Mouse (Mus musculus): ENCODE measurements around the gene Map4k2. TPM values are rescaled to one million over a fixed set of nuclear protein-coding genes. Genes with fewer than 3 reads are reported as not detected.

The Map4k2 gene
- polyA plus RNA-seq, 1 experiment from 2014 or later: 4.3 TPM

DNA sequence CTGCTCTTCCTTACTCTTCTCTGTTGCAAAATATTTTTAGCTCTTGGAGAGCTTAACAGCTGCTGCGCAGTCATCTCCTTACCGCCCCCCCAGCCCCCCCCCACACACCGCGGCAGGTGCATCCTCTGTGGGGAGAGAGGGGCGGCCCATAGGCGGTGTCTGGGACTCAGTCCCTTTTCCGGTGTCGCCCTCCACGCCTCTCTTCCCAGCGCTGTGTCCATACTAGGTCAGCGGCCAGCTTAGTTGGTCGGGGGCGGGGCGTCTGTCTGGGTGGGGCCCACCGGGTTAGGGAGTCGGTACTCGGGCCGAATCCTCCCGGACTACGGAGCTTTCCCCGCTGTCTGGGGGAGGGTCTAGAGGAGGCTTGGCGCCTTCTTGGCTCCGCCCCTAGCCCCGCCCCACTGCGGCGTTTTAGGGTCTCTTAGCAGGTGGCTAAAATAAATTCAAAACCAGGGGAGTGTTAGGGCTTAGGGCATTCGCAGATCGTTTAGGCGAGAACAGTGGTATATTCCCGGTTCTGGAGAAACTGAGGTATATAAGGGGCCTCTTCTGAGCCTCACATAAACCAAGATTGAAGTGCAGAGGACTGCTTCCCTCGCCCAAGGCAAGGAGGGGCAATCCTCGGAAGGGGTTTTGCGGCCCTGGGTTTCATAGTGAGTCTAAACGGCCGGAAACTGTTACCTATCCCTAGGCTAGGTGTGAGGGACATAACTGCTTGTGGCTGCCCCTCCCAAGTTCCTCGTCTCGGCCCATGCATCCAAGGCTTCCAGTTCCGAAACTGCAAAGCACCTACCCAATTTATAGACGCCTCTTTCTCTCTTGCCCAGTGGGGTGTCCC, 57.7 kb downstream of the Map4k2 start:
- H3K4me1 ChIP-seq (replicated peaks; ENCODE audit: control insufficient read depth, insufficient read depth, low read length): peaks cover 14% of the 10 kb centered on the region; the same call in 1 of the 2 replicates
- H3K27me3 ChIP-seq (replicated peaks; ENCODE audit: control insufficient read depth, insufficient read depth, low read length): peaks cover 30% of the 10 kb centered on the region
- peak overlapping the region; percentile 15; the same call in 1 of the 2 replicates for H3K27ac ChIP-seq (ENCODE audit: low read depth, low read length)
- no peak for TF ChIP-seq CTCF (IDR thresholded peaks at IDR 0.05; ENCODE audit: low read depth)
- H3K36me3 ChIP-seq (ENCODE audit: control insufficient read depth, insufficient read depth): no peaks in the 10 kb centered on the region
- H3K9me3 ChIP-seq (ENCODE audit: control insufficient read depth): no peaks in the 10 kb centered on the region
- peak overlapping the region; percentile 78 for H3K4me2 ChIP-seq (replicated peaks; ENCODE audit: low read depth)
- under 1% methylated on average over 38 of the region's 39 CpGs for WGBS
- ATAC-seq: 0 out of 2 replicates have a peak, but pooled peaks have one; percentile 22
- 0 out of 2 replicates have a peak overlapping the region, but pooled peaks have one; percentile 19 for H3K9ac ChIP-seq (ENCODE audit: low read depth, low read length)
- H3K4me3 ChIP-seq (ENCODE audit: low read depth, low read length): peak overlapping the region; percentile 52

DNA sequence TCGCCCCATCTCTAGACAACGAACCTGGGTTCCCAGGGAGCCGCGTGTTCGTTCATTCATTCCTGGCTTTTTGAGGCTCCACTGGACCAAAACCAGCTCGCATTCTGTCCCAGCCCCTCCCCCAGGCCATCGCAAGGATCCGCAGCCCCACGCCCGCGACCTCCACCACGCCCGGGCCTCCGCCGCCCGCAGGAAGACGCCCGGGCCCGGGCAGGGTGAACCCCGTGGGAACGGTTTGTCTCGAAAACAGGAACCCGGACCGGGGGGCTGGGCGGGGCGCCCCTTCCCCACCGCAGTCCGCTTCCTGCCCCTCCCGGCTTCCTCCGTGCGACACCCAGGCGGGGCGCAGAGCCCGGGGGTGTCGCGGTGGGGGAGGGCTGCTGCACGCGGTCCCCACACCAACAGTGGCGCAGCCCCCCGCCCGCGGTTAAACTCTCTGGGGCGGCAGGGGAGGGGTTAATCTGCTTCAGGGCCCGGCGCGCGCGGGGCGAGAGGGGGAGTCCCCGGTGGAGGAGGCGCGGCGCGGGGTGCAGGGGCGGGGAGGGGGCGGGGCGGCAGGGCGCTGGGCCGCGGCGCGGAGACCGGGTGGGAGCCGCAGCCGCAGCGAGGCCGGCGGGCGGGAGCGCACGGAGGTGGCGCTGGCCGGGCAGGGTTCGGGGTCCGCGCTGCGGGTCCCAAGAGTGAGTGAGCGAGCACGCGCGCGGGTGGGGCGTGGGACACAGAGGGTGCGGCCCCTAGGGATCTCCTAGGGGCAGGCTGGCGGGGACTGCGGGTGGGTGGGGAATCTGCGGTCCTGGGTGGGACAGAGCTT, 58.6 kb downstream of the Map4k2 start, which contains the start of gene Rasgrp2:
TSS of gene Rasgrp2 (plus strand) at position 56 of the 811 bp plus-strand sequence.
- WGBS: under 1% methylated on average over 60 of the region's 87 CpGs
- peaks cover 30% of the 10 kb centered on the region for H3K27me3 ChIP-seq (replicated peaks; ENCODE audit: control insufficient read depth, insufficient read depth, low read length)
- H3K4me1 ChIP-seq (replicated peaks; ENCODE audit: control insufficient read depth, insufficient read depth, low read length): peaks cover 14% of the 10 kb centered on the region; the same call in 1 of the 2 replicates
- H3K4me2 ChIP-seq (replicated peaks; ENCODE audit: low read depth): peak within 1 kb of the TSS; percentile 78
- H3K9me3 ChIP-seq (ENCODE audit: control insufficient read depth): no peaks in the 10 kb centered on the region
- TF ChIP-seq CTCF (IDR thresholded peaks at IDR 0.05; ENCODE audit: low read depth): no peak
- H3K27ac ChIP-seq (ENCODE audit: low read depth, low read length): peak within 1 kb of the TSS; percentile 15; the same call in 1 of the 2 replicates
- no peak for ATAC-seq
- no peaks in the 10 kb centered on the region for H3K36me3 ChIP-seq (ENCODE audit: control insufficient read depth, insufficient read depth)
- peak within 1 kb of the TSS; percentile 19; the same call in 1 of the 2 replicates for H3K9ac ChIP-seq (ENCODE audit: low read depth, low read length)
- peak within 1 kb of the TSS; percentile 52 for H3K4me3 ChIP-seq (ENCODE audit: low read depth, low read length)

GRCm38 (mm10) chr19:6400096-6401086, 59.5 kb downstream of the Map4k2 start:
- TF ChIP-seq CTCF (IDR thresholded peaks at IDR 0.05; ENCODE audit: low read depth): peak; percentile 38; the same call in 1 of the 2 replicates
- peak overlapping the region; percentile 52 for H3K4me3 ChIP-seq (ENCODE audit: low read depth, low read length)
- peak overlapping the region; percentile 78 for H3K4me2 ChIP-seq (replicated peaks; ENCODE audit: low read depth)
- ATAC-seq: no peak
- H3K4me1 ChIP-seq (replicated peaks; ENCODE audit: control insufficient read depth, insufficient read depth, low read length): peaks cover 14% of the 10 kb centered on the region; the same call in 1 of the 2 replicates
- no peaks in the 10 kb centered on the region for H3K36me3 ChIP-seq (ENCODE audit: control insufficient read depth, insufficient read depth)
- H3K27me3 ChIP-seq (replicated peaks; ENCODE audit: control insufficient read depth, insufficient read depth, low read length): peaks cover 30% of the 10 kb centered on the region
- no peak overlapping the region for H3K9ac ChIP-seq (ENCODE audit: low read depth, low read length)
- 2% methylated on average over 29 of the region's 29 CpGs for WGBS
- no peaks in the 10 kb centered on the region for H3K9me3 ChIP-seq (ENCODE audit: control insufficient read depth)
- H3K27ac ChIP-seq (ENCODE audit: low read depth, low read length): no peak overlapping the region

DNA sequence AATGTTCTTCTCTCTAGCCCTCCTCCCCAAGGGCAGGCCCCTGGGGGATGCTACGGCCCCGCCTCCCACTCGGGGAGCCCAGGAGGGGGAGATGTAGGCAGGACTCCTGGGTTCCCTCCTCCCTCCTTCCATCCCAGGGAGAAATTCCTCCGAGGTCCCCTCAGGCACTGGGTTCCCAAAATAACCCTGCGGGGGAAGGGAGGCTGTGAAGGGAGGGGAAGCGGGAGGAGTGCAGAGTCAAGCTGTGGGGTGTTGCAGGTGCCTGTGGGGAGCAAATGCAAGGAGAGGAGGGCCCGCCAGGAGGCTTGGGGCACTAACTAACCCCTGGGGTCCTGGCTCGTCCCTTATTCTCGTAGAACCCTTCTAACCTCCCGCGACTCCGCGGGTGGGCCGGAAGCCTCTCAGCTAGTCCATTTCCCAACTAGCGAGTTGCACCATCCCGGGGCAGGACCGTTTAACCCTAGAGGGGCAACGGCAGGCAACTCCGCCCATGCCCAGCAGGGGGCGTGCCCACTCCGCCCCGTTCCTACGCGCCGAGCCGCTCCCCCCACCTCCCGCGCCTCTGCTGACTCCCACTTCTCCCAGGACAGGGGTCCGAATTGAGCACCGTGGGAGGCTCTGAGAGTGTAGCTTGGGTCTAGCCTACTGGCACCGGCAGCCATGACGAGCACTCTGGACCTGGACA, 60.3 kb downstream of the Map4k2 start:
- Histone ChIP-seq H3K9ac (ENCODE audit: low read depth, low read length) (0 out of 2 replicates have a peak overlapping the region, but pooled peaks have one; percentile 0), H3K4me3 (ENCODE audit: low read depth, low read length) (peak overlapping the region; percentile 52), H3K4me1 (replicated peaks; ENCODE audit: control insufficient read depth, insufficient read depth, low read length) (peaks cover 14% of the 10 kb centered on the region; the same call in 1 of the 2 replicates), H3K27me3 (replicated peaks; ENCODE audit: control insufficient read depth, insufficient read depth, low read length) (peaks cover 30% of the 10 kb centered on the region), H3K27ac (ENCODE audit: low read depth, low read length) (no peak overlapping the region), H3K36me3 (ENCODE audit: control insufficient read depth, insufficient read depth) (no peaks in the 10 kb centered on the region), H3K9me3 (ENCODE audit: control insufficient read depth) (no peaks in the 10 kb centered on the region), H3K4me2 (replicated peaks; ENCODE audit: low read depth) (peak overlapping the region; percentile 78)
- peak; percentile 91 for TF ChIP-seq CTCF (IDR thresholded peaks at IDR 0.05; ENCODE audit: low read depth)
- WGBS: 1% methylated on average over 32 of the region's 32 CpGs
- peak; percentile 37 for ATAC-seq

DNA sequence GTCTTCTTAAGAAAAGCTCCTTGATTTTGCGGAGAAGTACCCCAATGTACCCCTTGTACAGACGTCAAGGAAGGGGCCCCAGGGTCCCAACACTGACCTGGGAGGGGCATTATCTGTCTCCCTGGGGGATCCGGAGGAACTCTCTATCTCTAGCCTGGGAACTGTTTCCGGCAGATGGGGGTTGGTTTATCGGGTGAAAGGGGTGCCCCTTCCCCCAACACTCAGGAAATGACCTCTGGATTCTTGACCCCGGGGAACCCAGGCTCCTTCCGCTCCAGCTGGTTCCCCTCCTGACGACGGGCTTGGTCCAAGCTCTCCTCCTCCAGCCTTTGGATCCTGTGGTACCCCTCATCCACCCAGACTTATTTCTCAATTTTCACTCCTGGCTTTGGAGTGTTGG, 61.0 kb downstream of the Map4k2 start:
- Histone ChIP-seq H3K27me3 (replicated peaks; ENCODE audit: control insufficient read depth, insufficient read depth, low read length) (peaks cover 30% of the 10 kb centered on the region), H3K4me3 (ENCODE audit: low read depth, low read length) (peak overlapping the region; percentile 52), H3K9me3 (ENCODE audit: control insufficient read depth) (no peaks in the 10 kb centered on the region), H3K9ac (ENCODE audit: low read depth, low read length) (0 out of 2 replicates have a peak overlapping the region, but pooled peaks have one; percentile 0), H3K4me1 (replicated peaks; ENCODE audit: control insufficient read depth, insufficient read depth, low read length) (peaks cover 14% of the 10 kb centered on the region; the same call in 1 of the 2 replicates), H3K36me3 (ENCODE audit: control insufficient read depth, insufficient read depth) (no peaks in the 10 kb centered on the region), H3K4me2 (replicated peaks; ENCODE audit: low read depth) (peak overlapping the region; percentile 78), H3K27ac (ENCODE audit: low read depth, low read length) (no peak overlapping the region)
- ATAC-seq: no peak
- no peak for TF ChIP-seq CTCF (IDR thresholded peaks at IDR 0.05; ENCODE audit: low read depth)
- 6% methylated on average over 9 of the region's 9 CpGs for WGBS
